Mouse (Mus musculus): Measurements from ENCODE around the gene Hip1r.

- TF ChIP-seq POLR2A (IDR thresholded peaks at IDR 0.05; ENCODE audit: low read depth, low read length) (no peak), CTCF (IDR thresholded peaks at IDR 0.05; ENCODE audit: extremely low read depth, insufficient read length, insufficient replicate concordance, low read depth, low read length) (no peak)
These were observed 29.4 kb downstream of the Hip1r start for GRCm38 (mm10) chr5:124002876-124003275.
